ENCODE assay signal across 15 mouse cellular contexts in the genomic region with DNA sequence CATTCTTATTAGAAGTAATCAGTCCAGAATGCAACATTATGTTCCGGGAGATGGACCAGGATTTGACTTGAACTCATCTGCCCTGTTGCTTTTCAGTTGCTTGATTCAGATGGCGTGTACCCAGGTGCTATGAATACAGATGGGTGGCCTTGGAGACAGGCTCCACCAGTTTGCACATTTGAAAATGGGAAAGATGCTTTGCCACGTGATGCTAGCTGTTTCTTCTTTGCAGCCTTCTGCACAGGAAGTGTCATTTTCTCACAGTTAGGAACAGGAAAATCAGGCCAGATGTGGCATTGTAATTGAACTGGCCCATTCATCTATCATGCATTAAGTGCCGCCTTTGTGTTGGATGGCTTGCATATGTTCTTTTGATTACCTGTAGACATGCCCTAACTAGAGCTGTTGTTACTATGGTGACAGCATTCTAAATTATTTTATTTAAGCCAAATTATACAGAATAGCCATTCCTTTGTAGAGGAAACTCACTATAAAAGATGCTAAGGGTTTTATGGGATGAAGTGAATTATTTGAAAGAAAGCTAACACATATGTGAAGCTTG. TPM values are rescaled to one million over a fixed set of nuclear protein-coding genes. Genes with fewer than 3 reads are reported as not detected.
A peak's percentile ranks its signal among the peaks of the same experiment; 100 is the strongest.
DNase-seq lines count a peak whose midpoint lies in the region; ATAC-seq lines count a peak whose summit lies in the region.
"Had no signal": no experiment of that assay in that cellular context is flagged by ENCODE, and none has a peak within 500 bp of the region (broad histone marks: within the 10 kb centered on the region; RNA-seq: fewer than 3 reads in every experiment).

No protein-coding gene starts in this region.

- no peak for DNase-seq in hindbrain, embryonic 10.5 days (ENCODE audit: low spot score)
- peak; percentile 20 for DNase-seq in midbrain, embryonic 14.5 days
- DNase-seq in midbrain, embryonic 10.5 days (ENCODE audit: low spot score): no peak
- DNase-seq in forebrain, embryonic 14.5 days (ENCODE audit: low spot score): peak; percentile 48
- DNase-seq in heart, adult 18-20 months: no peak
- DNase-seq: adrenal gland, postnatal 25 days; cerebellum, adult 8-10 months; kidney, adult 18-20 months; kidney, postnatal 14 days; liver, embryonic 13.5 days; right cerebral cortex, postnatal 25 days had no signal

- H3K27me3 ChIP-seq in hindbrain, embryonic 15.5 days: no peaks in the 10 kb centered on the region
- peaks cover 1% of the 10 kb centered on the region; the same call in 1 of the 2 replicates for H3K27me3 ChIP-seq in hindbrain, embryonic 10.5 days (ENCODE audit: insufficient read depth, poor library complexity, severe bottlenecking)
- H3K27me3 ChIP-seq in midbrain, embryonic 14.5 days (ENCODE audit: control insufficient read depth, insufficient read depth, low read length): no peaks in the 10 kb centered on the region
- H3K27me3 ChIP-seq in midbrain, embryonic 10.5 days (ENCODE audit: low read depth, poor library complexity, severe bottlenecking): no peaks in the 10 kb centered on the region
- H3K27me3 ChIP-seq in forebrain, embryonic 14.5 days (replicated peaks; ENCODE audit: control insufficient read depth, insufficient read depth, low read length): no peaks in the 10 kb centered on the region
- no peaks in the 10 kb centered on the region for H3K27me3 ChIP-seq in midbrain, embryonic 15.5 days (replicated peaks)
- H3K27me3 ChIP-seq: heart, embryonic 15.5 days; liver, embryonic 13.5 days; Patski had no signal

- H3K36me3 ChIP-seq in hindbrain, embryonic 15.5 days: peaks cover 14% of the 10 kb centered on the region; the same call in 1 of the 2 replicates
- peaks cover 29% of the 10 kb centered on the region for H3K36me3 ChIP-seq in hindbrain, embryonic 10.5 days
- peaks cover 25% of the 10 kb centered on the region for H3K36me3 ChIP-seq in midbrain, embryonic 14.5 days (ENCODE audit: control insufficient read depth, insufficient read depth, low read length)
- peaks cover 33% of the 10 kb centered on the region for H3K36me3 ChIP-seq in midbrain, embryonic 10.5 days
- peaks cover 25% of the 10 kb centered on the region for H3K36me3 ChIP-seq in forebrain, embryonic 14.5 days (ENCODE audit: control insufficient read depth, insufficient read depth, low read length)
- no peaks in the 10 kb centered on the region; the same call in 1 of the 2 replicates for H3K36me3 ChIP-seq in midbrain, embryonic 15.5 days (replicated peaks)

- no peak overlapping the region for H3K4me3 ChIP-seq in hindbrain, embryonic 15.5 days
- no peak overlapping the region for H3K4me3 ChIP-seq in hindbrain, embryonic 10.5 days
- no peak overlapping the region for H3K4me3 ChIP-seq in midbrain, embryonic 14.5 days (replicated peaks; ENCODE audit: low read depth, low read length)
- no peak overlapping the region for H3K4me3 ChIP-seq in midbrain, embryonic 10.5 days
- no peak overlapping the region for H3K4me3 ChIP-seq in forebrain, embryonic 14.5 days (ENCODE audit: low read depth, low read length)
- no peak overlapping the region for H3K4me3 ChIP-seq in midbrain, embryonic 15.5 days
- H3K4me3 ChIP-seq: heart, embryonic 15.5 days; liver, embryonic 13.5 days had no signal

- 46% methylated on average over 4 of the region's 4 CpGs for WGBS in hindbrain, embryonic 15.5 days
- WGBS in hindbrain, embryonic 10.5 days: 83% methylated on average over 4 of the region's 4 CpGs
- WGBS in midbrain, embryonic 14.5 days: 63% methylated on average over 4 of the region's 4 CpGs
- 89% methylated on average over 4 of the region's 4 CpGs for WGBS in midbrain, embryonic 10.5 days
- WGBS in forebrain, embryonic 14.5 days: 53% methylated on average over 4 of the region's 4 CpGs
- WGBS in midbrain, embryonic 15.5 days: 56% methylated on average over 4 of the region's 4 CpGs

- no peak overlapping the region for H3K9ac ChIP-seq in hindbrain, embryonic 15.5 days
- H3K9ac ChIP-seq in midbrain, embryonic 14.5 days (replicated peaks; ENCODE audit: low read length): no peak overlapping the region
- H3K9ac ChIP-seq in forebrain, embryonic 14.5 days (ENCODE audit: low read length): no peak overlapping the region
- no peak overlapping the region for H3K9ac ChIP-seq in midbrain, embryonic 15.5 days
- H3K9ac ChIP-seq: heart, embryonic 15.5 days; liver, embryonic 13.5 days had no signal

- H3K27ac ChIP-seq in hindbrain, embryonic 15.5 days (replicated peaks): peak overlapping the region; percentile 48
- no peak overlapping the region for H3K27ac ChIP-seq in hindbrain, embryonic 10.5 days
- peak overlapping the region; percentile 32 for H3K27ac ChIP-seq in midbrain, embryonic 14.5 days (replicated peaks; ENCODE audit: low read depth, low read length)
- no peak overlapping the region for H3K27ac ChIP-seq in midbrain, embryonic 10.5 days (replicated peaks)
- H3K27ac ChIP-seq in forebrain, embryonic 14.5 days (ENCODE audit: low read depth, low read length): no peak overlapping the region; the same call in 1 of the 2 replicates
- peak overlapping the region; percentile 42 for H3K27ac ChIP-seq in midbrain, embryonic 15.5 days
- H3K27ac ChIP-seq: heart, embryonic 15.5 days; liver, embryonic 13.5 days had no signal

- no peak overlapping the region for H3K4me2 ChIP-seq in hindbrain, embryonic 15.5 days
- no peak overlapping the region for H3K4me2 ChIP-seq in midbrain, embryonic 14.5 days (ENCODE audit: low read length)
- H3K4me2 ChIP-seq in forebrain, embryonic 14.5 days (ENCODE audit: low read length): no peak overlapping the region
- H3K4me2 ChIP-seq in midbrain, embryonic 15.5 days: no peak overlapping the region
- H3K4me2 ChIP-seq: heart, embryonic 15.5 days; liver, embryonic 13.5 days had no signal

- ATAC-seq in hindbrain, embryonic 15.5 days (ENCODE audit: low FRiP score, low read depth): peak; percentile 50; the same call in 1 of the 2 replicates
- no peak for ATAC-seq in midbrain, embryonic 14.5 days (ENCODE audit: low FRiP score, low TSS enrichment)
- peak; percentile 42; the same call in 1 of the 2 replicates for ATAC-seq in forebrain, embryonic 14.5 days
- peak; percentile 79; the same call in 1 of the 2 replicates for ATAC-seq in midbrain, embryonic 15.5 days (replicated peaks)
- ATAC-seq: Patski had no signal

- no peaks in the 10 kb centered on the region for H3K9me3 ChIP-seq in hindbrain, embryonic 15.5 days
- no peaks in the 10 kb centered on the region for H3K9me3 ChIP-seq in hindbrain, embryonic 10.5 days
- no peaks in the 10 kb centered on the region for H3K9me3 ChIP-seq in midbrain, embryonic 14.5 days (ENCODE audit: control insufficient read depth, low read length)
- no peaks in the 10 kb centered on the region for H3K9me3 ChIP-seq in midbrain, embryonic 10.5 days (replicated peaks)
- H3K9me3 ChIP-seq in forebrain, embryonic 14.5 days (replicated peaks; ENCODE audit: control insufficient read depth, low read length): no peaks in the 10 kb centered on the region
- no peaks in the 10 kb centered on the region for H3K9me3 ChIP-seq in midbrain, embryonic 15.5 days
- H3K9me3 ChIP-seq: heart, embryonic 15.5 days; liver, embryonic 13.5 days had no signal

- H3K4me1 ChIP-seq in hindbrain, embryonic 15.5 days (replicated peaks): peaks cover 19% of the 10 kb centered on the region
- peaks cover 30% of the 10 kb centered on the region for H3K4me1 ChIP-seq in hindbrain, embryonic 10.5 days (replicated peaks)
- H3K4me1 ChIP-seq in midbrain, embryonic 14.5 days (ENCODE audit: control insufficient read depth, insufficient read depth, low read length): 0 out of 2 replicates have a peak, but pooled peaks cover 8% of the 10 kb centered on the region
- peaks cover 32% of the 10 kb centered on the region for H3K4me1 ChIP-seq in midbrain, embryonic 10.5 days
- H3K4me1 ChIP-seq in forebrain, embryonic 14.5 days (ENCODE audit: control insufficient read depth, insufficient read depth, low read length): peaks cover 17% of the 10 kb centered on the region
- H3K4me1 ChIP-seq in midbrain, embryonic 15.5 days: peaks cover 21% of the 10 kb centered on the region
- H3K4me1 ChIP-seq: heart, embryonic 15.5 days had no signal

RNA-seq across cellular contexts. Expression of a gene that starts 20.2 kb away (rescaled TPM):
- 73.9 and 75.0 TPM in 2 replicates for polyA plus RNA-seq in hindbrain, embryonic 15.5 days (2015; fragmentation: Nextera tagmentation; extraction: Ambion mirVana)
- 35.7 and 43.6 TPM in 2 replicates for polyA plus RNA-seq in hindbrain, embryonic 10.5 days (2016; fragmentation: Nextera tagmentation; extraction: Ambion mirVana)
- 79.6 and 111 TPM in 2 replicates for polyA plus RNA-seq in midbrain, embryonic 14.5 days (2014; fragmentation: Nextera tagmentation; extraction: Ambion mirVana)
- polyA plus RNA-seq in midbrain, embryonic 10.5 days (2016; fragmentation: Nextera tagmentation; extraction: Ambion mirVana): 39.0 and 48.4 TPM in 2 replicates
- polyA plus RNA-seq in forebrain, embryonic 14.5 days (2014; fragmentation: Nextera tagmentation; extraction: Ambion mirVana): 83.3 and 90.2 TPM in 2 replicates
- polyA plus RNA-seq in midbrain, embryonic 15.5 days (2015; fragmentation: Nextera tagmentation; extraction: Ambion mirVana): 90.4 and 95.6 TPM in 2 replicates
- total RNA-seq in heart, adult 18-20 months (2021): 1 to 10 TPM; 8.7 to 9.7 TPM

Comparison
In these comparisons a context has a peak if more than half of its experiments do, and no peak if none do; other contexts are left out.
1. H3K27ac ChIP-seq: peak in hindbrain, embryonic 15.5 days (single experiment), midbrain, embryonic 14.5 days (single experiment) and midbrain, embryonic 15.5 days (single experiment); none in hindbrain, embryonic 10.5 days (single experiment), midbrain, embryonic 10.5 days (single experiment) and forebrain, embryonic 14.5 days (single experiment).
2. DNase-seq: peak in midbrain, embryonic 14.5 days (single experiment) and forebrain, embryonic 14.5 days (single experiment); none in hindbrain, embryonic 10.5 days (single experiment), midbrain, embryonic 10.5 days (single experiment) and heart, adult 18-20 months (0 of 2).